In genomic region chr3:153724701-153725668, GRCm38 (mm10) we compare ENCODE assay signal across 8 mouse cellular contexts. TPM values are rescaled to one million over a fixed set of nuclear protein-coding genes. Genes with fewer than 3 reads are reported as not detected.
DNase-seq lines count a peak whose midpoint lies in the region; ATAC-seq lines count a peak whose summit lies in the region.

TSS of gene St6galnac3 (minus strand) at chr3:153725174.

- DNase-seq in T-cell, adult 2 months (ENCODE audit: low spot score), result peak; percentile 76
- DNase-seq in cerebellum, postnatal 14 days, result peak; percentile 85 to 86
- peak; percentile 60 to 77 for DNase-seq in frontal cortex, postnatal 14 days (ENCODE audit: low spot score in 2 of 2)
- DNase-seq in layer of hippocampus, postnatal 36 days, result peak; percentile 83
- DNase-seq in lung, postnatal 14 days, result peak; percentile 84
- peak; percentile 86 for DNase-seq in retina, embryonic 14.5 days (ENCODE audit: low spot score)
- peak; percentile 83 to 85 for DNase-seq in thymus, postnatal 36 days

- no peaks in the 10 kb centered on the region for H3K27me3 ChIP-seq in hindbrain, embryonic 13.5 days

- H3K9me3 ChIP-seq in hindbrain, embryonic 13.5 days, result no peaks in the 10 kb centered on the region

- peak; percentile 99 for ATAC-seq in hindbrain, embryonic 13.5 days (ENCODE audit: low FRiP score)

- peaks cover 20% of the 10 kb centered on the region for H3K4me1 ChIP-seq in hindbrain, embryonic 13.5 days (replicated peaks)

- peak within 1 kb of the TSS; percentile 72 for H3K4me3 ChIP-seq in hindbrain, embryonic 13.5 days

- no peaks in the 10 kb centered on the region for H3K36me3 ChIP-seq in hindbrain, embryonic 13.5 days

- peak within 1 kb of the TSS; percentile 94 for H3K27ac ChIP-seq in hindbrain, embryonic 13.5 days

- peak within 1 kb of the TSS; percentile 86 for H3K9ac ChIP-seq in hindbrain, embryonic 13.5 days

- 2% methylated on average over 56 of the region's 56 CpGs for WGBS in hindbrain, embryonic 13.5 days

- peak within 1 kb of the TSS; percentile 90 for H3K4me2 ChIP-seq in hindbrain, embryonic 13.5 days

RNA-seq across cellular contexts. Expression of gene St6galnac3, which starts in this region (rescaled TPM):
- polyA plus RNA-seq in hindbrain, embryonic 13.5 days (2015; fragmentation: Nextera tagmentation; extraction: Ambion mirVana), result 28.3 and 30.3 TPM in 2 replicates
- total RNA-seq in layer of hippocampus, postnatal 36 days (2021), result 10 to 100 TPM; 25.2 to 28.9 TPM

Comparison
In these comparisons a context has a peak if more than half of its experiments do, and no peak if none do; other contexts are left out.
1. Peak in every context shown above with its lines: DNase-seq, ATAC-seq, H3K4me3 ChIP-seq and H3K27ac ChIP-seq.